Mouse (Mus musculus): ENCODE results near the gene Fxyd7.

The Fxyd7 gene

GRCm38 (mm10) chr7:31076492-31076891 lies 25.2 kb upstream of the Fxyd7 start, which contains the start of gene Fxyd3:
Gene Fxyd3, minus strand, starts transcription at chr7:31076704.
- DNase-seq (ENCODE audit: low spot score), result no peak

GRCm38 (mm10) chr7:31074713-31075069 lies 23.4 kb upstream of the Fxyd7 start:
- no peak for DNase-seq (ENCODE audit: low spot score)

GRCm38 (mm10) chr7:31074061-31074712 lies 22.9 kb upstream of the Fxyd7 start:
- DNase-seq (ENCODE audit: low spot score), result no peak

- no peak for DNase-seq (ENCODE audit: low spot score)
Measured at GRCm38 (mm10) chr7:31073546-31073945, 22.3 kb upstream of the Fxyd7 start.

- DNase-seq (ENCODE audit: low spot score), result no peak
Measured at GRCm38 (mm10) chr7:31072326-31072725, 21.1 kb upstream of the Fxyd7 start.

- no peak for DNase-seq (ENCODE audit: low spot score)
Measured at GRCm38 (mm10) chr7:31070324-31070723, 19.1 kb upstream of the Fxyd7 start.

GRCm38 (mm10) chr7:31069491-31069890 lies 18.2 kb upstream of the Fxyd7 start:
- DNase-seq (ENCODE audit: low spot score), result no peak

GRCm38 (mm10) chr7:31067836-31068235 lies 16.6 kb upstream of the Fxyd7 start:
- no peak for DNase-seq (ENCODE audit: low spot score)

- DNase-seq (ENCODE audit: low spot score), result no peak
Measured at GRCm38 (mm10) chr7:31063074-31063560, 11.8 kb upstream of the Fxyd7 start.

- no peak for DNase-seq (ENCODE audit: low spot score)
Measured at GRCm38 (mm10) chr7:31060621-31061010, 9.3 kb upstream of the Fxyd7 start.

GRCm38 (mm10) chr7:31059919-31060620 lies 8.8 kb upstream of the Fxyd7 start:
- no peak for DNase-seq (ENCODE audit: low spot score)

- DNase-seq (ENCODE audit: low spot score), result peak; percentile 80
Measured at GRCm38 (mm10) chr7:31059108-31059507, 7.8 kb upstream of the Fxyd7 start, which contains the start of gene Lgi4. Gene Lgi4, plus strand, starts transcription at chr7:31059342.

GRCm38 (mm10) chr7:31058211-31058610 lies 6.9 kb upstream of the Fxyd7 start:
- no peak for DNase-seq (ENCODE audit: low spot score)

- DNase-seq (ENCODE audit: low spot score), result no peak
Measured at GRCm38 (mm10) chr7:31057730-31058129, 6.5 kb upstream of the Fxyd7 start.

GRCm38 (mm10) chr7:31057071-31057470 lies 5.8 kb upstream of the Fxyd7 start, which contains the start of gene Fxyd1:
Gene Fxyd1, minus strand, starts transcription at chr7:31057199.
- DNase-seq (ENCODE audit: low spot score), result no peak

- no peak for DNase-seq (ENCODE audit: low spot score)
Measured at GRCm38 (mm10) chr7:31056448-31056847, 5.2 kb upstream of the Fxyd7 start.

- no peak for DNase-seq (ENCODE audit: low spot score)
Measured at GRCm38 (mm10) chr7:31055883-31056282, 4.6 kb upstream of the Fxyd7 start.

GRCm38 (mm10) chr7:31055354-31055824 lies 4.1 kb upstream of the Fxyd7 start:
- no peak for DNase-seq (ENCODE audit: low spot score)

- DNase-seq (ENCODE audit: low spot score), result no peak
Measured at GRCm38 (mm10) chr7:31054661-31055320, 3.5 kb upstream of the Fxyd7 start.

- no peak for DNase-seq (ENCODE audit: low spot score)
Measured at GRCm38 (mm10) chr7:31053882-31054447, 2.7 kb upstream of the Fxyd7 start.

GRCm38 (mm10) chr7:31052636-31053434 lies 1.6 kb upstream of the Fxyd7 start:
- no peak for DNase-seq (ENCODE audit: low spot score)

- DNase-seq (ENCODE audit: low spot score), result no peak
Measured at GRCm38 (mm10) chr7:31052251-31052635, 976 bp upstream of the Fxyd7 start.
